Mouse (Mus musculus) liver, postnatal 0 days (tissue): ENCODE results near the gene Pias3.

ENCODE experiments used
- CTCF ChIP-seq: sonication (generic); IDR thresholded peaks from 2 replicates; pipeline ENCODE4 v1.5.1; 2016; ENCODE audit warnings: antibody characterized with exemption, low read depth
- EP300 ChIP-seq: IDR thresholded peaks from 2 replicates; pipeline ENCODE4 v1.6.1; 2016; ENCODE audit warnings: antibody characterized with exemption, low read depth, mild to moderate bottlenecking

DNA sequence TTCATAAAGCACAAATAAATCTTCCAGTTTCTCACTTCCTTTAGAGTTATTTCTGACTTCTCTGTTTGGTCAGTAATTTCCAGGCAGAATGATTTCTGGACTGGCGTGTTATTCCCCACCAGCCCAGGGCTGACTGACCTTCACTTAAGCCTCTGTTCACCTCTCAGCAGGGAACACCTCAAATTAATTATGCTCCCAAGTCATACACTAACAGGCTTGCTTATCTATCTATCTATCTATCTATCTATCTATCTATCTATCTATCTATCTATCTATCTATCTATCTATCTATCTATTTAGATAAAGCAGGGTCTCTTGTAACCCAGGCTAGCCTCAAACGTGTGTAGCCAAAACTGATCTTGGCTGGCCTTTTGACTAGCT, 12.5 kb downstream of the Pias3 start:
- TF ChIP-seq CTCF (no peak), EP300 (no peak)
